Mouse (Mus musculus): Measurements from ENCODE around the gene Asb6. TPM values are rescaled to one million over a fixed set of nuclear protein-coding genes. Genes with fewer than 3 reads are reported as not detected.

Gene Asb6
- total RNA-seq, 2 experiments from 2014 or later: 39.8 to 62.3 TPM

Other genes with a start within 250 kb of the Asb6 start
- gene Cstad, start 235.3 kb downstream of the Asb6 start, total RNA-seq (2015; ENCODE audit: low replicate concordance): not detected in 2 replicates
- gene Cstad, start 235.3 kb downstream of the Asb6 start, total RNA-seq (2017; ENCODE audit: low replicate concordance): not detected in 2 replicates
- not detected in 2 replicates for gene 1700001O22Rik, start 26.7 kb downstream of the Asb6 start, total RNA-seq (2015; ENCODE audit: low replicate concordance)
- gene 1700001O22Rik, start 26.7 kb downstream of the Asb6 start, total RNA-seq (2017; ENCODE audit: low replicate concordance): not detected in 2 replicates
- 1.7 and 2.2 TPM in 2 replicates for gene Ntmt1, start 22.5 kb downstream of the Asb6 start, total RNA-seq (2015; ENCODE audit: low replicate concordance)
- 4.0 TPM in 1 of 2 replicates, not detected in the other for gene Ntmt1, start 22.5 kb downstream of the Asb6 start, total RNA-seq (2017; ENCODE audit: low replicate concordance)
- not detected in 2 replicates for gene Prrx2, start 4.6 kb upstream of the Asb6 start, total RNA-seq (2015; ENCODE audit: low replicate concordance)
- gene Prrx2, start 4.6 kb upstream of the Asb6 start, total RNA-seq (2017; ENCODE audit: low replicate concordance): 0.77 TPM in 1 of 2 replicates, not detected in the other
- not detected in 2 replicates for gene Ptges, start 99.5 kb upstream of the Asb6 start, total RNA-seq (2015; ENCODE audit: low replicate concordance)
- gene Ptges, start 99.5 kb upstream of the Asb6 start, total RNA-seq (2017; ENCODE audit: low replicate concordance): 0.77 and 12.5 TPM in 2 replicates
- gene Tor1b, start 122.6 kb upstream of the Asb6 start, total RNA-seq (2015; ENCODE audit: low replicate concordance): 18.0 TPM in 2 replicates
- gene Tor1b, start 122.6 kb upstream of the Asb6 start, total RNA-seq (2017; ENCODE audit: low replicate concordance): 17.2 and 25.7 TPM in 2 replicates
- 15.9 and 24.7 TPM in 2 replicates for gene Tor1a, start 137.6 kb upstream of the Asb6 start, total RNA-seq (2015; ENCODE audit: low replicate concordance)
- gene Tor1a, start 137.6 kb upstream of the Asb6 start, total RNA-seq (2017; ENCODE audit: low replicate concordance): 42.1 and 45.1 TPM in 2 replicates
- gene BC005624, start 151.9 kb upstream of the Asb6 start, total RNA-seq (2015; ENCODE audit: low replicate concordance): 13.0 and 15.5 TPM in 2 replicates
- gene BC005624, start 151.9 kb upstream of the Asb6 start, total RNA-seq (2017; ENCODE audit: low replicate concordance): 17.6 and 30.4 TPM in 2 replicates
- 5.0 TPM in 1 of 2 replicates, not detected in the other for gene Usp20, start 151.9 kb upstream of the Asb6 start, total RNA-seq (2015; ENCODE audit: low replicate concordance)
- 0.64 TPM in 1 of 2 replicates, not detected in the other for gene Usp20, start 151.9 kb upstream of the Asb6 start, total RNA-seq (2017; ENCODE audit: low replicate concordance)